In genomic region chr12:71197671-71198070, GRCm38 (mm10) we compare ENCODE assay signal across 9 mouse cellular contexts.
A peak's percentile ranks its signal among the peaks of the same experiment; 100 is the strongest.
DNase-seq lines count a peak whose midpoint lies in the region; ATAC-seq and TF ChIP-seq lines count a peak whose summit lies in the region.
"Had no signal": no experiment of that assay in that cellular context is flagged by ENCODE, and none has a peak within 500 bp of the region (broad histone marks: within the 10 kb centered on the region; RNA-seq: fewer than 3 reads in every experiment).

No protein-coding gene starts in this region.

- no peaks in the 10 kb centered on the region for H3K4me1 ChIP-seq in kidney, adult 2 months (ENCODE audit: control insufficient read depth, insufficient read depth, low read length)
- peaks cover 12% of the 10 kb centered on the region for H3K4me1 ChIP-seq in kidney, embryonic 14.5 days (ENCODE audit: control insufficient read depth, insufficient read depth, low read length)
- H3K4me1 ChIP-seq: neural tube, embryonic 12.5 days had no signal

- 53% methylated on average over 3 of the region's 3 CpGs for WGBS in kidney, adult 2 months
- WGBS in kidney, embryonic 14.5 days = 65% methylated on average over 3 of the region's 3 CpGs

- H3K36me3 ChIP-seq in kidney, adult 2 months (ENCODE audit: control insufficient read depth, insufficient read depth, low read length) = no peaks in the 10 kb centered on the region; the same call in 1 of the 2 replicates
- H3K36me3 ChIP-seq in kidney, embryonic 14.5 days (ENCODE audit: control insufficient read depth, insufficient read depth, low read length) = peaks cover 31% of the 10 kb centered on the region

- H3K9ac ChIP-seq in kidney, embryonic 14.5 days (ENCODE audit: low read depth, low read length) = no peak overlapping the region
- H3K9ac ChIP-seq: neural tube, embryonic 12.5 days had no signal

- no peaks in the 10 kb centered on the region for H3K9me3 ChIP-seq in kidney, embryonic 14.5 days (ENCODE audit: control insufficient read depth, low read length)
- H3K9me3 ChIP-seq: neural tube, embryonic 12.5 days had no signal

- H3K27me3 ChIP-seq in kidney, adult 2 months (replicated peaks; ENCODE audit: control insufficient read depth, insufficient read depth, low read length) = no peaks in the 10 kb centered on the region
- H3K27me3 ChIP-seq in kidney, embryonic 14.5 days (ENCODE audit: control insufficient read depth, insufficient read depth, low read length) = no peaks in the 10 kb centered on the region
- H3K27me3 ChIP-seq: neural tube, embryonic 12.5 days had no signal

- ATAC-seq in kidney, embryonic 14.5 days (ENCODE audit: low FRiP score, low TSS enrichment) = no peak

- no peak overlapping the region for H3K27ac ChIP-seq in kidney, adult 2 months (ENCODE audit: insufficient read depth, low read depth, low read length)
- no peak overlapping the region for H3K27ac ChIP-seq in kidney, embryonic 14.5 days (ENCODE audit: low read depth, low read length)
- H3K27ac ChIP-seq: neural tube, embryonic 12.5 days had no signal

- peak; percentile 37 for TF ChIP-seq CTCF in kidney, adult 2 months (conservative IDR thresholded peaks at IDR 0.05; ENCODE audit: insufficient read depth, insufficient read length, low read depth, low read length)

- TF ChIP-seq POLR2A in kidney, adult 2 months (IDR thresholded peaks at IDR 0.05; ENCODE audit: low read depth, low read length) = no peak

- no peak overlapping the region for H3K4me2 ChIP-seq in kidney, embryonic 14.5 days (replicated peaks; ENCODE audit: low read depth, low read length)
- H3K4me2 ChIP-seq: neural tube, embryonic 12.5 days had no signal

- H3K4me3 ChIP-seq in kidney, adult 2 months (ENCODE audit: insufficient read depth, low read depth, low read length) = no peak overlapping the region
- no peak overlapping the region for H3K4me3 ChIP-seq in kidney, embryonic 14.5 days (ENCODE audit: low read length)
- H3K4me3 ChIP-seq: neural tube, embryonic 12.5 days had no signal

- peak; percentile 40 for DNase-seq in kidney, adult 2 months
- DNase-seq in right cerebral cortex, postnatal 10 days (ENCODE audit: low spot score in 2 of 2) = peak; percentile 31 to 33
- no peak for DNase-seq in right cerebral cortex, postnatal 25 days
- DNase-seq in embryo, embryonic 11 days = peak; percentile 56
- peak; percentile 17 for DNase-seq in thymus, postnatal 4 days
- DNase-seq in spleen, postnatal 36 days (ENCODE audit: low spot score in 2 of 2) = no peak
- no peak for DNase-seq in ovary, postnatal 10 days (ENCODE audit: low spot score)

Comparison
In these comparisons a context has a peak if more than half of its experiments do, and no peak if none do; other contexts are left out.
1. DNase-seq: peak in kidney, adult 2 months (single experiment), right cerebral cortex, postnatal 10 days (2 of 2), embryo, embryonic 11 days (single experiment) and thymus, postnatal 4 days (single experiment); none in right cerebral cortex, postnatal 25 days (single experiment), spleen, postnatal 36 days (0 of 2) and ovary, postnatal 10 days (single experiment).